Mouse (Mus musculus) forebrain, embryonic 10.5 days (tissue): ENCODE measurements around the gene Tfcp2. TPM values are rescaled to one million over a fixed set of nuclear protein-coding genes. Genes with fewer than 3 reads are reported as not detected.

ENCODE experiments used
- DNase-seq: peaks from one replicate; pipeline ENCODE4 v3.0.0-alpha.2; 2017; ENCODE audit warnings: low spot score; ENCODE audit errors: extremely low spot score
- H3K27ac ChIP-seq: fragments of 300-500 bp; sonication (generic); 2 replicates; pipeline ENCODE4 v1.5.1; 2016; ENCODE audit warnings: mild to moderate bottlenecking
- H3K27me3 ChIP-seq: fragments of 300-500 bp; sonication (generic); 2 replicates; pipeline ENCODE4 v1.6.1; 2016; ENCODE audit warnings: mild to moderate bottlenecking; ENCODE audit not compliant: poor library complexity, severe bottlenecking
- H3K36me3 ChIP-seq: fragments of 300-500 bp; sonication (generic); replicated peaks from 2 replicates; pipeline ENCODE4 v1.6.1; 2016; ENCODE audit warnings: mild to moderate bottlenecking, moderate library complexity
- H3K4me1 ChIP-seq: fragments of 300-500 bp; sonication (generic); 2 replicates; pipeline ENCODE4 v1.6.1; 2016
- H3K4me3 ChIP-seq: fragments of 300-500 bp; sonication (generic); 2 replicates; pipeline ENCODE4 v1.5.1; 2016; ENCODE audit warnings: mild to moderate bottlenecking, moderate library complexity
- H3K9me3 ChIP-seq: fragments of 300-500 bp; sonication (generic); 2 replicates; pipeline ENCODE4 v1.6.1; 2016; ENCODE audit warnings: mild to moderate bottlenecking, moderate library complexity
- WGBS: fragments of 180-500 bp; shearing (Covaris S2); methylation state at CpG from one replicate; pipeline ENCODE4 v1.1.7; 2016; 5-methylcytosine and 5-hydroxymethylcytosine counted together
- polyA plus RNA-seq: library from polyadenylated mRNA; unstranded; fragments of >200 nt; fragmentation: Nextera tagmentation; extraction: Ambion mirVana; gene quantifications from 2 replicates; pipeline ENCODE4 v1.2.1, GENCODE M21; 2016

Tfcp2 gene
- polyA plus RNA-seq = 31.4 and 33.4 TPM in 2 replicates

DNA sequence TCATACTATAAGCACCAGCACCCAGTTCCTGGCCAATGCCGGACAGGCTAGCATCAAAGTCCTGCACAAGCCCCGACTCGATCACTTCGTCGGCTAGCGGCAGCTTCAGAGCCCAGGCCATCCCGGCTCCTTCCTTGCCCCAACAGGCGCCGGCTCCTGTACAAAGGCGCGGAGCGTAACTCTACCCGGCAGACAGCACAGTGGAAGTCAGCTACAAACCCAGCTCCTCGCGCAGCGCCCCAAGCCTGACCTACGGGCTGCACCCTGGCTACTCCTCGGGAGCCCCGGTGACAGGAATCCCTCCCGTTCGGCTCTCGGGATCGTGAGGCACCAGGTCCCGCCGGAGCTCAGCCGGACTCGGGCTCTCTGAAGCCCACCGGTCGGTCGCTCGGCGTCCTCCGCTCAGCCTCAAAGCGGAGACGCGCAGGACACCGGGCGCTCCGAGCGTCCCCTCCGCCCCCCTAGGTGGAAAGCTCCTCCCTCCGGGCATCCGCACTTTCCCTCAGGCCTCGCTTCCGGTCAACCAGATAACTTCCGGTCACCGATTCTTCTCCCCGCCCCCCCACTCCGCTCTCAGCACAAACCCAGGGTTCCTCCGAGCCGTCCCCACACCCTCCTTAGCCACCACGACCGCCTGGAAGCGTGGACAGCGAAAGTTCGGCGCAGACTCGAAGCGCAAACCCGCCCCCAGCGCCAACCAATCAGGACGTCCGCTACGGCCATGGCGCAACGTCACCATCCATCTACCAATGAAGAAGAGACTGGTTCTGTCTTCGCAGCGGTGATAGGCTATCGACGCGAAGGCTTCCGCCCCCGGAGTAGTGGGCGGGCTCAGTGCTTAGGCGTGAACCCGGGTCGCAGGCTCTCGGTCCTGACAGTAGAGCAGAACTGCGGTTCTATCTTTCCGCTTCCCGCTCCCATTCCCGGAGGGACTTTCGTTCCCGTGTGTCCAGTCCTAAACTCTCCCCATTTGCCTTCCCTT lies at the start of gene Tfcp2:
TSS of gene Tfcp2 (minus strand) at position 683 of the 982 bp plus-strand sequence.
- Histone ChIP-seq H3K27ac (peak within 1 kb of the TSS; percentile 95), H3K9me3 (0 out of 2 replicates have a peak, but pooled peaks cover 2% of the 10 kb centered on the region), H3K27me3 (no peaks in the 10 kb centered on the region), H3K4me1 (peaks cover 20% of the 10 kb centered on the region), H3K4me3 (peak within 1 kb of the TSS; percentile 89), H3K36me3 (peaks cover 38% of the 10 kb centered on the region)
- under 1% methylated on average over 84 of the region's 84 CpGs for WGBS
- peak; percentile 99 for DNase-seq

DNA sequence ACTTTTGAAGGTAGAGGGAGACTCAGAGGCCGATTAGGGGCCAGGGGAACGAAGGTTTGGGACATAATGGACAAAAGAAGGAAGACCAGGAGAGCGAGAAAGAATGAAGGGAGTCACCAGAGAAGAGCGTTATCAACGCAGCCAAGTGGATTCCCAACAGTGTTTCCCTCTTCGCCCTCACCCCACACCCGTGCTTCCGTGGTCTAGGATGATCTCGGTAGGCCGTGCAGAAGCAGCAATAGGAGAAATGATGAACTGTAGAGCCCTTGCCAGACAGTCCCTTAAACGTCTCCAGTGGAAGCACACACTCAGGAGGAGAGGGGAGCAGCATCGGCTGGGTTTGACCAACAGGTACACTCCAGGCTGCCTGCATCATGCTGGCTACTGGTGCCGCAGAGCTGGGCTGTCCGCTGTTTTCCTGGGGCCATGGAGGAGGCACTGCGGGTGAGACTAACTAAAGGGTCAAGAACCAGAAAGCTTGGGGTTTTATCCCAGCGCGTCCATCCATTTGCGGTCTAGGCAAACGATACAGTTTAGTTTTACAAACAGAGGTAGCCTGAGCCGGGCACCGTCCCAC lies 49.0 kb upstream of the Tfcp2 start:
- peak; percentile 24 for DNase-seq
- Histone ChIP-seq H3K27me3 (peaks cover 85% of the 10 kb centered on the region), H3K4me3 (peak overlapping the region; percentile 86), H3K4me1 (peaks cover 41% of the 10 kb centered on the region), H3K9me3 (no peaks in the 10 kb centered on the region), H3K27ac (no peak overlapping the region), H3K36me3 (no peaks in the 10 kb centered on the region)
- 12% methylated on average over 21 of the region's 21 CpGs for WGBS

DNA sequence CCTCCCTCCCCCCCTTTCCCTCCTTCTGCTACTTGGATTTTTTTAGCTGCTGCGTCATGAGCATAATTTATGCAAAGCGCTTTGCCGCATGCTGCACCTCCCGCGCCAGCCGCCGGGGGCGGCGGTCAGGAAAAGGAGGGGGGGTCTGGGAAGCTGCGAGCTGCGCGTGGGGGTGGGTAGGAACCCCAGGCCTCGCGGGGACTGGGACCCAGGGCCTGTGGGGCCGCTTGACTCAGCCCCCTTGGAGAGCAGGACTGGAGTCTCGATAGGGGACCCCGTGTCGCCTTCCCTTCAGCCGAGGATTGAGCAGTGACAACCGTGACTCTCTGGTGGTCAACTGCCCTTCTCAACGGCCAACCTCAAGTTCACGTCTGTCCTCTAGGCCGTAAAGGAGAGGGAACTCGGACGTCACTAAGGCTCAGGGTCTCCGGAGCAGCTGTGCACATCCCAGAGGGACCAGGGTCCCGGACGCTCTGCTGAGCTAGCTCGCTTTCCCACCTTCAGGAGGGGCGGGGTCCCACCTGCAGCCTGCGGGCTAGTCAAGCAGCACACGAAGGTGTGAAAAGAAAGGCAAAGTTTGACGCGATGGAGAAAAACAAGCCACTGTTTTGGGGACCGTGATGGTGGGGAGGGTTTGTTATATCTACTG lies 48.4 kb upstream of the Tfcp2 start:
- peaks cover 79% of the 10 kb centered on the region for H3K27me3 ChIP-seq
- no peaks in the 10 kb centered on the region for H3K36me3 ChIP-seq
- H3K27ac ChIP-seq = peak overlapping the region; percentile 93
- under 1% methylated on average over 34 of the region's 35 CpGs for WGBS
- no peaks in the 10 kb centered on the region for H3K9me3 ChIP-seq
- DNase-seq = peak; percentile 72
- peaks cover 37% of the 10 kb centered on the region for H3K4me1 ChIP-seq
- H3K4me3 ChIP-seq = peak overlapping the region; percentile 86

DNA sequence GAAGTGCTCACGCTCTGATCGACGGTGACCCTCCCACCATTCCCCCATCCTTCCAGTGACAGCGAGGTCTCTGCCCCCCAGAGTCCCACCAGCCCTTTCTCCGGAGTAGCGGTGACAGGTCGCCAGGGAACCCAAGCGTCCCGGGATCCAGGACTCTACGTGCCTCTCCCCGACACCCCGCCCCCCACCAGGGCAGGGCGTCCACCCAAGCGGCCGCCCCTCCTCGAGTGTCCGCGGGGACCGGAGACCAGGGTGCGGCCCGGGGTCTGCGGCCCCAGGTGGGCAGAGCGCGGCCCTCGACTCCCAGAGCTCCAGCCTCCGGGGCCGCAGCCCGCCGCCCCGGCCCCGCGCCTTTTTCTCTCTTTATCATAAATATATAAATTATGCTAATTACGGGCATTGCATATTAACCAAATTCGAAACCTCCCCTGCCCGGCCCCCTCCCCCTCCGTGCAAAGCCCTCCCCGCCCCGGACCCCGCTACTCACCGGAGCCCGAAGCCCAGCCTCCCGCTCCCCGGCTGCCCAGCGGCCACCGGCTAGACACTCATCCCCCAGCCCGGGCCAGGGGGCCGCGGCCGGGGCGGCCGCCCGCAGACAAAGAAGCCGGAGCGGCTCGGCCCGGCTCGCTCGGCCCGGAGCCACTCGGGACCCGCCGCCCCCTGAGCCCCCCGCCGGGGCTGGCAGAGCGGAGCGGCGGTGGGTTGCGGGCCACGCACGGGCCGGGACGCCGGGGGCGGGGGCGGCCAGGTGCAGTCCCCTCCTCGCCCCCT lies 47.7 kb upstream of the Tfcp2 start, which contains the start of gene Pou6f1:
TSS of gene Pou6f1 (minus strand) at position 709 of the 771 bp plus-strand sequence.
- Histone ChIP-seq H3K9me3 (no peaks in the 10 kb centered on the region), H3K36me3 (no peaks in the 10 kb centered on the region), H3K27me3 (peaks cover 72% of the 10 kb centered on the region), H3K27ac (peak within 1 kb of the TSS; percentile 93), H3K4me1 (peaks cover 30% of the 10 kb centered on the region), H3K4me3 (peak within 1 kb of the TSS; percentile 86)
- DNase-seq = peak; percentile 44
- under 1% methylated on average over 69 of the region's 76 CpGs for WGBS

DNA sequence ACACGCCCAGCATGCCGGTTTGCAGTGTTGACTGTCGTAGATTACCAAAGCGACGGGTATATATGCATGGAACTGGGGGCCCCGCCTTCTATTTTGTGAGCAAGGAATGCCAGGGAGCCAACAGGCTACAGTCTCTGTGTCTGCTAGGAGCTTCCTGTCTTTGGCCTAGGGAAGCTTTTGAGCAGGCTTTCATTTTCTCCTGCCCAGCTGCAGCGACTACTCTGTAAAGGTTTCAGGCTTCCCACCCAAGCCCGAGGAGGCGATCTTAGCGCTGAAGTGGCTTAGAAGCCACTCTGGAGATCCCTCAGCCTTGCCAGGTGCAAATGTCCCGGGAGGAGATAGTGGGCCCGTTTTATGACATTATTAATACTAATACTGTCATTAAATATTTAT lies 47.1 kb upstream of the Tfcp2 start:
- peak; percentile 42 for DNase-seq
- H3K4me3 ChIP-seq = peak overlapping the region; percentile 86
- no peaks in the 10 kb centered on the region for H3K36me3 ChIP-seq
- WGBS = 5% methylated on average over 12 of the region's 12 CpGs
- H3K9me3 ChIP-seq = no peaks in the 10 kb centered on the region
- peak overlapping the region; percentile 93 for H3K27ac ChIP-seq
- H3K27me3 ChIP-seq = peaks cover 66% of the 10 kb centered on the region
- H3K4me1 ChIP-seq = peaks cover 26% of the 10 kb centered on the region

DNA sequence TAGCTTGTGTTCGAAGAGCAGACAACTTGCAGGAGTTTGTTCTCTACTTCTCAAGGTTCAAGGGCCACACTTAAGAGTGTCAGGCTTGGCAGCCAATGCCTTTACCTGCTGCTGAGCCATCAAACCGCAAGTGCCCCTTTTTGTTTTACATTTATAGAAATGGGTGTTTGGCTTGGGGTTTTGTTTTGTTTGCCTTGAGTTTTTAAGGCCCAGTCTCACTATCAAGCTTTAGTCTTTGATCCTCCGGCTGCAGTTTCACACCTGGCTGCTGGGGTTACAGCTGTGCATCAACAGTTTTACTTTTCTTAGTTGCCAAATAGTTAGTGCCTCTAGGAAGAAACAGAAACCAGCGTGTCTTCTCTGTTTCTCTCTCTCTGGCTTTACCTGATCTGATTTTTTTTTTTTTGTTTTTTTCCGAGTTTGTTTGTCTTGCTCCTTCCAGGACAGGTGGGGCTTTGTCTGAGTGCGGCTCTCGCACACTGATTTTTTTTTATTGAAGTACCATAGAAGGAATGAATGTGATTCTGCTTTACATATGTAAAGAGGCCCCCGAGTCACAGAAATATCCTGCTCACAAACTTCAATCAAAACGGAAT lies 46.6 kb upstream of the Tfcp2 start:
- peaks cover 26% of the 10 kb centered on the region for H3K4me1 ChIP-seq
- 33% methylated on average over 9 of the region's 9 CpGs for WGBS
- no peak for DNase-seq
- no peak overlapping the region for H3K27ac ChIP-seq
- H3K36me3 ChIP-seq = no peaks in the 10 kb centered on the region
- H3K4me3 ChIP-seq = peak overlapping the region; percentile 86
- H3K27me3 ChIP-seq = peaks cover 62% of the 10 kb centered on the region
- no peaks in the 10 kb centered on the region for H3K9me3 ChIP-seq

DNA sequence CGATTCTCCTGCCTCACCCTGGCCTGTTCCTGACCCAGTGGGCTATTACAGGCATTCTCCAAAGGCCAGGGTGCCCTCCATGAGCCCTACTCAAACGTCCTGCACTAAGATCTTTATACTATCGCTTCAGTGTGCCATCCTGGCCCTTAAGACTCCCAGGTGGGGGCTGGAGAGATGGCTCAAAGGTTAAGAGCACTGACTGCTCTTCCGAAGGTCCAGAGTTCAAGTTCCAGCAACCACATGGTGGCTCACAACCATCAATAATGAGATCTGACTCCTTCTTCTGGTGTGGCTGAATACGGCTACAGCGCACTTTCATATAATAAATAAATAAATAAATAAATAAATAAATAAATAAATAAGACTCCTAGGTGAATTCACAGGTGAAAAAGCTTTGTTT lies 41.0 kb upstream of the Tfcp2 start:
- Histone ChIP-seq H3K27me3 (peaks cover 6% of the 10 kb centered on the region), H3K27ac (no peak overlapping the region), H3K4me1 (peaks cover 3% of the 10 kb centered on the region), H3K36me3 (no peaks in the 10 kb centered on the region), H3K4me3 (no peak overlapping the region), H3K9me3 (no peaks in the 10 kb centered on the region)
- DNase-seq = no peak
- WGBS = 83% methylated on average over 6 of the region's 6 CpGs

DNA sequence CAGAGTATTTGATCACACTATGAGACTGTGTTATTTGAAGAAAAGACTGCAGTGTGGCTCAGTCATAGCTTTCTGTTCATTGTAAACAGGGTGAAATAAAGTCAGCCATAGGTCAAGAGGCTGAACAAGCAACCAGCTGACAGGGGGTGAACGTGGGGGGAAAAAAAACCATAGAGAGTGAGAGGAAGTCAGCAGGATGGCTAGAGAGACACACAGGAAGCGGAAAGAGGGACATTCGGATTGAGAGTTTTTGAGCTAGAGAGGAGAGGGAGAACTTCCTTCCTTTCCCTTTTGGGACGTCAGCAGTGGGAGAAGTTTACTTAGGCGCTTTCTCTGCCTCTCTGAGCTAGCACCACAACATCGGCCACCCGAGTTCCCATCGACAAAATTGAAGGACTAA lies 38.6 kb upstream of the Tfcp2 start:
- no peak overlapping the region for H3K27ac ChIP-seq
- peaks cover 3% of the 10 kb centered on the region for H3K4me1 ChIP-seq
- WGBS = 79% methylated on average over 8 of the region's 8 CpGs
- no peak for DNase-seq
- H3K4me3 ChIP-seq = no peak overlapping the region
- H3K9me3 ChIP-seq = no peaks in the 10 kb centered on the region
- H3K27me3 ChIP-seq = peaks cover 4% of the 10 kb centered on the region; the same call in 1 of the 2 replicates
- peaks cover 12% of the 10 kb centered on the region for H3K36me3 ChIP-seq

DNA sequence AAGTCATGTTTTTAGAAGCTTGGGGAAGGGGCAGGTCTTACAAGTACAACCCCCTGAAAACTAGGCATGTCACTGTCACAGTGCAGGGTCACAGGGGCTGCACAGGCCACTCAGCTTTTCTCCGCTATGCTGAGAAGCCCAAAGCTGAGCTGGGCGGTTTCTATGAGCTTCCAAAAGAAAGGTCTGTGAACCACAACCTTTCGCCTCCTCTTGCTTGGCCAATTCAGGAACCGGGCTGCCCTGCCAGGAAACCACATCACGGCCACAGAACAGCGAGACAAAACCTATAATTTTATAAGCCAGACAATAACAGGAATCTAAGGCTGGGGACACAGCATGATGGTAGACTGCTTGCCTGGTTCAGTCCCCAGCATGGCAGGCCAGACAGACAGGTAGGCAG lies 36.5 kb upstream of the Tfcp2 start:
- H3K9me3 ChIP-seq = no peaks in the 10 kb centered on the region
- 81% methylated on average over 6 of the region's 6 CpGs for WGBS
- H3K4me3 ChIP-seq = no peak overlapping the region
- no peak overlapping the region for H3K27ac ChIP-seq
- peaks cover 13% of the 10 kb centered on the region for H3K36me3 ChIP-seq
- no peak for DNase-seq
- H3K4me1 ChIP-seq = peaks cover 3% of the 10 kb centered on the region
- 0 out of 2 replicates have a peak, but pooled peaks cover 4% of the 10 kb centered on the region for H3K27me3 ChIP-seq

DNA sequence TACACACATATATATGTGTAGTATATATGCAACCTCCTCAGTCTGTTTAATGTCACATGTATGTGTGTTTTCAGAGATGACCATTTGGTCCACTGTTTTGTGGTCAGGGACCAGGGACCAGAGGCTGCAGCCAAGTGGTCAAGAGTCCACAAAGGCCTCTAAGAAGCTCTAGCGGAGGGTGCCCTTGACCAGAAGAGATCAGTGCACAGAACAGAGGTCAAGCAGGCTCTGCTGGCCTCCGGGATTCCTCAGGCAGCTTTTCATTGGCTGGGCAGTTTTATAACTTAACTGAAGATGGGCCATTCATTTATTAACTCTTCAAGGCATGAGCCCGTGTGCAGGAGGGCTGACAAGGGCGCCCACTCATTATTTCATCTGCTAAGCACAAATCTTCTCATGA lies 35.4 kb upstream of the Tfcp2 start:
- Histone ChIP-seq H3K36me3 (peaks cover 13% of the 10 kb centered on the region), H3K4me1 (peaks cover 3% of the 10 kb centered on the region), H3K9me3 (no peaks in the 10 kb centered on the region), H3K27ac (no peak overlapping the region), H3K27me3 (0 out of 2 replicates have a peak, but pooled peaks cover 4% of the 10 kb centered on the region), H3K4me3 (no peak overlapping the region)
- WGBS = 85% methylated on average over 4 of the region's 4 CpGs
- DNase-seq = no peak

DNA sequence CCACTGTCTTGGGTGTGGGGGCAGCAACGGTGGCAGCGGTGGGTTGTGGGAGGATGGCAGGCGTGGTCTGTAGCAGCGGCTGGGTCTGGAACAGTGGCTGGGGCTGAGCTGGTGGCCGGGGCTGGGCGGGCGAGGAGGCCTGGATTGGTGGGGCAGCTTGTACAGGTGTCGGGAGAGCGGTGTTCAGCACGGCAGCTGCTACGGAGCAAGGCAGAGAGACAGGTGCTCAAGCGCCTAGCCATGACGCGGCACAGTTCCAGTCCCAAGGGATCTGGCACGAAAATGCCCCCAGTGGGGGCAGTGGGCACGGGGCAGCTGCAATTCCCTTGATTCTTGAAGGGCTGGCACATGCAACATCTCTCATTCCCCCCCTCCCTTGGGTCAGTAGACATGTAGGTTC lies 34.1 kb upstream of the Tfcp2 start:
- 90% methylated on average over 16 of the region's 16 CpGs for WGBS
- Histone ChIP-seq H3K4me1 (peaks cover 3% of the 10 kb centered on the region; the same call in 1 of the 2 replicates), H3K9me3 (no peaks in the 10 kb centered on the region), H3K4me3 (no peak overlapping the region), H3K27me3 (0 out of 2 replicates have a peak, but pooled peaks cover 4% of the 10 kb centered on the region), H3K36me3 (peaks cover 13% of the 10 kb centered on the region), H3K27ac (no peak overlapping the region)
- DNase-seq = no peak
